29 mouse cellular contexts compared by ENCODE assay signal in genomic region chr15:78169566-78169965, GRCm38 (mm10). TPM values are rescaled to one million over a fixed set of nuclear protein-coding genes. Genes with fewer than 3 reads are reported as not detected.
DNase-seq lines count a peak whose midpoint lies in the region; ATAC-seq and TF ChIP-seq lines count a peak whose summit lies in the region.
"Had no signal": no experiment of that assay in that cellular context is flagged by ENCODE, and none has a peak within 500 bp of the region (broad histone marks: within the 10 kb centered on the region; RNA-seq: fewer than 3 reads in every experiment).

No protein-coding gene starts in this region.

- H3K27me3 ChIP-seq in forebrain, embryonic 12.5 days = no peaks in the 10 kb centered on the region
- no peaks in the 10 kb centered on the region for H3K27me3 ChIP-seq in forebrain, embryonic 15.5 days
- no peaks in the 10 kb centered on the region for H3K27me3 ChIP-seq in midbrain, embryonic 11.5 days (ENCODE audit: control insufficient read depth, insufficient read depth, low read length)
- H3K27me3 ChIP-seq in midbrain, embryonic 10.5 days (ENCODE audit: low read depth, poor library complexity, severe bottlenecking) = no peaks in the 10 kb centered on the region
- H3K27me3 ChIP-seq: kidney, embryonic 15.5 days; limb, embryonic 13.5 days; midbrain, embryonic 15.5 days; neural tube, embryonic 13.5 days had no signal

- ATAC-seq in forebrain, embryonic 12.5 days (ENCODE audit: low FRiP score) = no peak
- no peak for ATAC-seq in forebrain, embryonic 15.5 days (replicated peaks)
- no peak for ATAC-seq in midbrain, embryonic 11.5 days (ENCODE audit: low FRiP score)
- ATAC-seq: intestine, postnatal 0 days; midbrain, embryonic 15.5 days had no signal

- H3K27ac ChIP-seq in forebrain, embryonic 12.5 days = no peak overlapping the region
- H3K27ac ChIP-seq in forebrain, embryonic 15.5 days (replicated peaks) = no peak overlapping the region
- no peak overlapping the region for H3K27ac ChIP-seq in layer of hippocampus, adult 2 months
- H3K27ac ChIP-seq in midbrain, embryonic 11.5 days (ENCODE audit: low read depth, low read length) = no peak overlapping the region
- H3K27ac ChIP-seq in midbrain, embryonic 10.5 days (replicated peaks) = no peak overlapping the region
- H3K27ac ChIP-seq: forebrain, embryonic 10.5 days; gastrocnemius, adult 2 months; kidney, embryonic 15.5 days; limb, embryonic 13.5 days; liver, embryonic 14.5 days; midbrain, embryonic 15.5 days; neural tube, embryonic 13.5 days had no signal

- DNase-seq in layer of hippocampus, adult 2 months (ENCODE audit: low spot score in 2 of 2) = peak; percentile 51 to 78
- no peak for DNase-seq in layer of hippocampus, postnatal 25 days (ENCODE audit: extremely low spot score in 1 of 2, low spot score in 1 of 2)
- peak; percentile 2 for DNase-seq in midbrain, embryonic 11.5 days (ENCODE audit: low spot score, missing footprints)
- no peak for DNase-seq in midbrain, embryonic 10.5 days (ENCODE audit: low spot score)
- peak; percentile 66 for DNase-seq in brain, adult 2 months (ENCODE audit: low read depth, low spot score)
- DNase-seq in adrenal gland, postnatal 10 days = no peak
- DNase-seq: adrenal gland, postnatal 25 days; cerebellum, adult 9-10 months; gastrocnemius, adult 2 months; heart, postnatal 4 days; kidney, postnatal 36 days; lung, embryonic 14.5 days; retina, postnatal 1 day; spleen, adult 18-20 months; thymus, postnatal 25 days had no signal

- no peak overlapping the region for H3K4me2 ChIP-seq in forebrain, embryonic 12.5 days
- no peak overlapping the region for H3K4me2 ChIP-seq in forebrain, embryonic 15.5 days (replicated peaks)
- H3K4me2 ChIP-seq in midbrain, embryonic 11.5 days = no peak overlapping the region
- H3K4me2 ChIP-seq: kidney, embryonic 15.5 days; limb, embryonic 13.5 days; lung, embryonic 14.5 days; midbrain, embryonic 15.5 days; neural tube, embryonic 13.5 days had no signal

- 87% methylated on average over 11 of the region's 11 CpGs for WGBS in forebrain, embryonic 12.5 days
- WGBS in forebrain, embryonic 15.5 days = 85% methylated on average over 11 of the region's 11 CpGs
- WGBS in midbrain, embryonic 11.5 days = 88% methylated on average over 11 of the region's 11 CpGs
- 87% methylated on average over 11 of the region's 11 CpGs for WGBS in midbrain, embryonic 10.5 days

- peaks cover 19% of the 10 kb centered on the region for H3K4me1 ChIP-seq in forebrain, embryonic 12.5 days
- H3K4me1 ChIP-seq in forebrain, embryonic 15.5 days = peaks cover 22% of the 10 kb centered on the region
- H3K4me1 ChIP-seq in midbrain, embryonic 11.5 days (ENCODE audit: control insufficient read depth, insufficient read depth, low read length) = peaks cover 12% of the 10 kb centered on the region
- peaks cover 23% of the 10 kb centered on the region for H3K4me1 ChIP-seq in midbrain, embryonic 10.5 days

- no peak overlapping the region for H3K4me3 ChIP-seq in forebrain, embryonic 12.5 days (replicated peaks)
- H3K4me3 ChIP-seq in forebrain, embryonic 15.5 days = no peak overlapping the region
- no peak overlapping the region for H3K4me3 ChIP-seq in layer of hippocampus, adult 2 months
- no peak overlapping the region for H3K4me3 ChIP-seq in midbrain, embryonic 11.5 days (ENCODE audit: low read depth, low read length)
- H3K4me3 ChIP-seq in midbrain, embryonic 10.5 days = no peak overlapping the region
- H3K4me3 ChIP-seq: forebrain, embryonic 10.5 days; gastrocnemius, adult 2 months; kidney, embryonic 15.5 days; limb, embryonic 13.5 days; midbrain, embryonic 15.5 days; myocyte; neural tube, embryonic 13.5 days had no signal

- peaks cover 40% of the 10 kb centered on the region for H3K36me3 ChIP-seq in forebrain, embryonic 12.5 days (replicated peaks)
- peaks cover 12% of the 10 kb centered on the region for H3K36me3 ChIP-seq in forebrain, embryonic 15.5 days
- peaks cover 5% of the 10 kb centered on the region; the same call in 1 of the 2 replicates for H3K36me3 ChIP-seq in midbrain, embryonic 11.5 days (ENCODE audit: control insufficient read depth, insufficient read depth, low read length)
- H3K36me3 ChIP-seq in midbrain, embryonic 10.5 days = peaks cover 50% of the 10 kb centered on the region
- H3K36me3 ChIP-seq: midbrain, embryonic 15.5 days had no signal

- H3K9ac ChIP-seq in forebrain, embryonic 12.5 days = peak overlapping the region; percentile 33; the same call in 1 of the 2 replicates
- no peak overlapping the region for H3K9ac ChIP-seq in forebrain, embryonic 15.5 days (replicated peaks)
- no peak overlapping the region for H3K9ac ChIP-seq in midbrain, embryonic 11.5 days (ENCODE audit: low read length)
- H3K9ac ChIP-seq: kidney, embryonic 15.5 days; limb, embryonic 13.5 days; liver, embryonic 14.5 days; lung, embryonic 14.5 days; midbrain, embryonic 15.5 days; neural tube, embryonic 13.5 days had no signal

- TF ChIP-seq CTCF in layer of hippocampus, adult 2 months (conservative IDR thresholded peaks at IDR 0.05) = no peak

- no peaks in the 10 kb centered on the region for H3K9me3 ChIP-seq in forebrain, embryonic 12.5 days
- H3K9me3 ChIP-seq in forebrain, embryonic 15.5 days = no peaks in the 10 kb centered on the region
- no peaks in the 10 kb centered on the region for H3K9me3 ChIP-seq in midbrain, embryonic 11.5 days (ENCODE audit: control insufficient read depth, low read length)
- H3K9me3 ChIP-seq in midbrain, embryonic 10.5 days (replicated peaks) = no peaks in the 10 kb centered on the region
- H3K9me3 ChIP-seq: forebrain, embryonic 10.5 days; kidney, embryonic 15.5 days; limb, embryonic 13.5 days; midbrain, embryonic 15.5 days; neural tube, embryonic 13.5 days had no signal

RNA-seq across cellular contexts. Expression of gene Ift27, which starts 4.3 kb away (rescaled TPM):
- polyA plus RNA-seq in forebrain, embryonic 12.5 days (2016; fragmentation: Nextera tagmentation; extraction: Ambion mirVana) = 127 and 131 TPM in 2 replicates
- polyA plus RNA-seq in forebrain, embryonic 15.5 days (2015; fragmentation: Nextera tagmentation; extraction: Ambion mirVana) = 118 and 120 TPM in 2 replicates
- 10 to 100 TPM; 22.7 to 23.3 TPM for total RNA-seq in layer of hippocampus, adult 2 months (2021)
- total RNA-seq in layer of hippocampus, postnatal 25 days (2021) = 10 to 100 TPM; 22.8 to 26.0 TPM
- polyA plus RNA-seq in midbrain, embryonic 11.5 days (2014; fragmentation: Nextera tagmentation; extraction: Ambion mirVana) = 138 and 148 TPM in 2 replicates
- 172 and 181 TPM in 2 replicates for polyA plus RNA-seq in midbrain, embryonic 10.5 days (2016; fragmentation: Nextera tagmentation; extraction: Ambion mirVana)
- total RNA-seq in adrenal gland, postnatal 10 days (2021) = 10 to 100 TPM; 19.4 to 22.9 TPM

RNA-seq across cellular contexts. Expression of gene Pvalb, which starts 36.6 kb away (rescaled TPM):
- not detected in 2 replicates for polyA plus RNA-seq in forebrain, embryonic 12.5 days (2016; fragmentation: Nextera tagmentation; extraction: Ambion mirVana)
- not detected in 2 replicates for polyA plus RNA-seq in forebrain, embryonic 15.5 days (2015; fragmentation: Nextera tagmentation; extraction: Ambion mirVana)
- total RNA-seq in layer of hippocampus, adult 2 months (2021) = 10 to 100 TPM; 57.3 to 63.3 TPM
- total RNA-seq in layer of hippocampus, postnatal 25 days (2021) = 10 to 100 TPM; 56.5 to 58.5 TPM
- not detected in 2 replicates for polyA plus RNA-seq in midbrain, embryonic 11.5 days (2014; fragmentation: Nextera tagmentation; extraction: Ambion mirVana)
- 0.12 TPM in 1 of 2 replicates, not detected in the other for polyA plus RNA-seq in midbrain, embryonic 10.5 days (2016; fragmentation: Nextera tagmentation; extraction: Ambion mirVana)
- 100 to 1,000 TPM; 132 to 141 TPM for total RNA-seq in adrenal gland, postnatal 10 days (2021)
- total RNA-seq: adrenal gland, postnatal 25 days; common myeloid progenitor, adult 5-6 weeks; megakaryocyte, adult 5-6 weeks had no signal
- polyA plus RNA-seq: forebrain, embryonic 10.5 days; intestine, postnatal 0 days; kidney, embryonic 15.5 days; liver, embryonic 14.5 days; lung, embryonic 14.5 days; testis, adult 2 months had no signal

RNA-seq across cellular contexts. Expression of gene Cacng2, which starts 49.7 kb away (rescaled TPM):
- polyA plus RNA-seq in forebrain, embryonic 12.5 days (2016; fragmentation: Nextera tagmentation; extraction: Ambion mirVana) = 2.2 and 2.5 TPM in 2 replicates
- polyA plus RNA-seq in forebrain, embryonic 15.5 days (2015; fragmentation: Nextera tagmentation; extraction: Ambion mirVana) = 7.0 and 7.6 TPM in 2 replicates
- total RNA-seq in layer of hippocampus, adult 2 months (2021) = 10 to 100 TPM; 36.0 to 36.8 TPM
- 10 to 100 TPM; 35.5 to 40.7 TPM for total RNA-seq in layer of hippocampus, postnatal 25 days (2021)
- 1.1 and 1.7 TPM in 2 replicates for polyA plus RNA-seq in midbrain, embryonic 11.5 days (2014; fragmentation: Nextera tagmentation; extraction: Ambion mirVana)
- 0.22 and 0.60 TPM in 2 replicates for polyA plus RNA-seq in midbrain, embryonic 10.5 days (2016; fragmentation: Nextera tagmentation; extraction: Ambion mirVana)
- total RNA-seq in adrenal gland, postnatal 10 days (2021) = under 1 TPM; 0.39 to 0.48 TPM
- total RNA-seq: common myeloid progenitor, adult 5-6 weeks; gastrocnemius, adult 2 months; heart, postnatal 4 days; megakaryocyte, adult 5-6 weeks had no signal
- polyA plus RNA-seq: heart, embryonic 16.5 days; limb, embryonic 13.5 days; liver, embryonic 14.5 days; lung, embryonic 14.5 days had no signal

Comparison
In these comparisons a context has a peak if more than half of its experiments do, and no peak if none do; other contexts are left out.
1. DNase-seq: peak in layer of hippocampus, adult 2 months (2 of 2), midbrain, embryonic 11.5 days (single experiment) and brain, adult 2 months (single experiment); none in layer of hippocampus, postnatal 25 days (0 of 2), midbrain, embryonic 10.5 days (single experiment) and adrenal gland, postnatal 10 days (single experiment).